Mouse (Mus musculus) midbrain, postnatal 0 days (tissue): ENCODE results near the gene Fbf1. TPM values are rescaled to one million over a fixed set of nuclear protein-coding genes. Genes with fewer than 3 reads are reported as not detected.
"Not testable (repeated sequence)": the region's sequence is repeated elsewhere in the genome, so short reads cannot be mapped to it uniquely, and the experiment has no call there.

Experiments
- ATAC-seq: fragments of 200-750 bp; cut with Nextera tagmentation; 2 replicates; pipeline ENCODE4 v1.8.0; 2017; ENCODE audit warnings: moderate number of reproducible peaks, mild to moderate bottlenecking, moderate TSS enrichment, moderate library complexity; ENCODE audit not compliant: low FRiP score
- DNase-seq: peaks from one replicate; pipeline ENCODE4 v3.0.0-alpha.2; 2015; ENCODE audit warnings: low spot score
- H3K27ac ChIP-seq: fragments of 300-500 bp; sonication (generic); 2 replicates; pipeline ENCODE4 v1.5.1; 2014; ENCODE audit warnings: low read depth, mild to moderate bottlenecking, low read length, mixed read lengths
- H3K27me3 ChIP-seq: fragments of 300-500 bp; sonication (generic); 2 replicates; pipeline ENCODE4 v1.6.1; 2014; ENCODE audit warnings: low read length, control low read depth, mixed read lengths; ENCODE audit not compliant: insufficient read depth
- H3K36me3 ChIP-seq: fragments of 300-500 bp; sonication (generic); 2 replicates; pipeline ENCODE4 v1.6.1; 2014; ENCODE audit warnings: low read length, control low read depth, mixed read lengths; ENCODE audit not compliant: insufficient read depth
- H3K4me1 ChIP-seq: fragments of 300-500 bp; sonication (generic); 2 replicates; pipeline ENCODE4 v1.6.1; 2014; ENCODE audit warnings: mild to moderate bottlenecking, control low read depth, antibody characterized with exemption, low read length, mixed read lengths; ENCODE audit not compliant: insufficient read depth
- H3K4me2 ChIP-seq: fragments of 300-500 bp; sonication (generic); 2 replicates; pipeline ENCODE4 v1.6.1; 2014; ENCODE audit warnings: low read depth, mild to moderate bottlenecking, low read length, mixed read lengths; ENCODE audit not compliant: poor library complexity, severe bottlenecking
- H3K4me3 ChIP-seq: fragments of 300-500 bp; sonication (generic); 2 replicates; pipeline ENCODE4 v1.5.1; 2014; ENCODE audit warnings: low read depth, mild to moderate bottlenecking, low read length, moderate library complexity
- H3K9ac ChIP-seq: fragments of 300-500 bp; sonication (generic); replicated peaks from 2 replicates; pipeline ENCODE4 v1.6.1; 2014; ENCODE audit warnings: mild to moderate bottlenecking, low read length, moderate library complexity, mixed read lengths; ENCODE audit not compliant: poor library complexity, severe bottlenecking
- H3K9me3 ChIP-seq: fragments of 300-500 bp; sonication (generic); 2 replicates; pipeline ENCODE4 v1.6.1; 2016; ENCODE audit warnings: low read length, control low read depth
- CTCF ChIP-seq: IDR thresholded peaks from 2 replicates; pipeline ENCODE4 v1.5.1; 2016; ENCODE audit warnings: antibody characterized with exemption, mild to moderate bottlenecking
- WGBS: fragments of 180-500 bp; shearing (Covaris S2); extraction: QIAGEN DNeasy Blood & Tissue Kit; methylation state at CpG from one replicate; pipeline ENCODE4 v1.1.7; 2014; 5-methylcytosine and 5-hydroxymethylcytosine counted together
- polyA plus RNA-seq: library from polyadenylated mRNA; unstranded; fragments of >200 nt; fragmentation: Nextera tagmentation; extraction: Ambion mirVana; gene quantifications from 2 replicates; pipeline ENCODE4 v1.2.1, GENCODE M21; 2015
- total RNA-seq: library from RNA; depleted of rRNA; stranded (reverse); fragments of >200 nt; gene quantifications from 2 replicates; pipeline ENCODE4 v1.2.3, GENCODE M21; 2014; rRNA removed

The Fbf1 gene
- total and polyA plus RNA-seq, 2 experiments from 2014 or later, result 43.7 to 83.0 TPM

GRCm38 (mm10) chr11:116096213-116097108 is 71.5 kb downstream of the Fbf1 start:
- Histone ChIP-seq H3K9me3 (no peaks in the 10 kb centered on the region), H3K36me3 (no peaks in the 10 kb centered on the region), H3K4me2 (no peak overlapping the region), H3K4me1 (no peaks in the 10 kb centered on the region), H3K4me3 (no peak overlapping the region), H3K9ac (no peak overlapping the region), H3K27ac (no peak overlapping the region), H3K27me3 (no peaks in the 10 kb centered on the region)
- ATAC-seq (no peak), DNase-seq (no peak)
- TF ChIP-seq CTCF, result peak; percentile 59
- WGBS, result 93% methylated on average over 5 of the region's 5 CpGs

DNA sequence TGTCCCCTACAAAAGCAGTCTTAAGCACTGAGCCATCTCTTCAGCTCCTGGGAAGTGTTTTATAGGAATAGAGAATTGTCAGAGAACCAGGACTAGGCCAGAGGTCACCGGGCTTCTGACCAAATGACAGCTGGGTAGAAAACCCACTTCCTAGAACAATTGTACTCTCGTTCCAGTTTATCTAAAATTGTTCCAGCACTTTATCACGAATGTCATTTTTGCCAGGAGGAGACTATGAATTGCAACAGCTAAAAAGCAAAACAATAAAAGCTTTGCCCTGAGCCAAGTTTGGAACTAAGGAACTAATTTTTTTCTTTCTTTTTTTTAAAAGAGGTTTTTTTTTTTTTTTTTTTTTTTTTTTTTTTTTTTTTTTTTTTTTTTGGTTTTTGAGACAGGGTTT is 72.4 kb downstream of the Fbf1 start:
- H3K9me3 ChIP-seq, result no peaks in the 10 kb centered on the region
- 83% methylated on average over 3 of the region's 3 CpGs for WGBS
- no peak overlapping the region for H3K4me2 ChIP-seq
- no peaks in the 10 kb centered on the region for H3K36me3 ChIP-seq
- no peak for TF ChIP-seq CTCF
- no peak overlapping the region for H3K4me3 ChIP-seq
- no peaks in the 10 kb centered on the region for H3K27me3 ChIP-seq
- DNase-seq, result no peak
- H3K9ac ChIP-seq, result no peak overlapping the region
- H3K27ac ChIP-seq, result no peak overlapping the region
- H3K4me1 ChIP-seq, result no peaks in the 10 kb centered on the region
- no peak for ATAC-seq

DNA sequence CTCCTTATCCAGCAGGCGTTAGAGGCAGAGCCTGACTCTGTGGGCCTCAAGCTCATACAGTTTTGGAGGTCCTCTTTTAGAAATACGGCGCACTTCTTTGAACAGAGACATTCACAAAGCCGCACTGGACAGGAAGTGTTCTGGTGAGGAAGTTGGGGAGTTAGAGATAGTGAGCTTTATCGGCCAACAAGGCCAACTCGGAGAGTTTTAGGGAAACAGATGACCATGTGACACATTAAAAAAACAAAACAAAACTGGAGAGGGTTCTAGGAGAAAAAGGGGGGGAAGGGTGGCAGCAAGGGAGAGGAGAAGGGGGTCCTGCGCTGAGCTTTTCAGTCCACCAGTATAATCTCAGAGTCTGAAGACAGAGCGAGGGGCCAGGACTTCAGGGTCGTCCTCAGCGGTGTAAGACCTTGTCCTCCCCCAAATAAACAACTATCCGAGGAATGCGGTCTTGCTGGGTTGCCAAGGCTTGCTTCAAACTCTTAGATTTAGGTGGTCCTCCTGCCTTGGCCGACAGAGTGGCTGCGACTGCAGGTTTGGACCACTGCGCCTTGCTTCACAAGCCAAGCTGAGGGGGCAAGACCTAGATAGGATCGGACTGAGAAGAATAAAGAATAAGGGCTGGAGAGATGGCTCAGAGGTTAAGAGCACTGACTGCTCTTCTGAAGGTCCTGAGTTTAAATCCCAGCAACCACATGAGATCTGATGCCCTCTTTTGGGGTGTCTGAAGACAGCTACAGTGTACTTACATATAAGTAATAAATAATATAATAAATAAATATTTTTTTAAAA is 74.0 kb downstream of the Fbf1 start:
- DNase-seq (no peak), ATAC-seq (no peak)
- 67% methylated on average over 16 of the region's 16 CpGs for WGBS
- no peak for TF ChIP-seq CTCF
- no peaks in the 10 kb centered on the region for H3K9me3 ChIP-seq
- H3K4me1 ChIP-seq, result no peaks in the 10 kb centered on the region
- H3K4me3 ChIP-seq, result no peak overlapping the region
- no peaks in the 10 kb centered on the region for H3K36me3 ChIP-seq
- no peak overlapping the region for H3K4me2 ChIP-seq
- H3K27ac ChIP-seq, result no peak overlapping the region
- no peaks in the 10 kb centered on the region for H3K27me3 ChIP-seq
- no peak overlapping the region for H3K9ac ChIP-seq

- not testable (repeated sequence) for H3K36me3 ChIP-seq, H3K9ac ChIP-seq, H3K27me3 ChIP-seq, ATAC-seq, H3K27ac ChIP-seq, H3K4me2 ChIP-seq, DNase-seq, H3K9me3 ChIP-seq, H3K4me3 ChIP-seq, H3K4me1 ChIP-seq
- 94% methylated on average over 6 of the region's 6 CpGs for whole genome bisulfite sequencing
Measured at GRCm38 (mm10) chr11:116092959-116093358, 75.0 kb downstream of the Fbf1 start.

Other genes starting within 250 kb of the Fbf1 start
- 44.3 and 46.4 TPM in 2 replicates for gene Sap30bp, start 234.9 kb downstream of the Fbf1 start, total RNA-seq
- gene Sap30bp, start 234.9 kb downstream of the Fbf1 start, polyA plus RNA-seq, result 43.3 and 54.3 TPM in 2 replicates
- 18.9 and 20.4 TPM in 2 replicates for gene Recql5, start 234.7 kb downstream of the Fbf1 start, total RNA-seq
- 8.0 and 10.5 TPM in 2 replicates for gene Recql5, start 234.7 kb downstream of the Fbf1 start, polyA plus RNA-seq
- gene Itgb4, start 193.5 kb downstream of the Fbf1 start, total RNA-seq, result 2.2 and 3.0 TPM in 2 replicates
- gene Itgb4, start 193.5 kb downstream of the Fbf1 start, polyA plus RNA-seq, result 1.0 and 1.2 TPM in 2 replicates
- 36.3 and 44.0 TPM in 2 replicates for gene Galk1, start 155.4 kb downstream of the Fbf1 start, total RNA-seq
- gene Galk1, start 155.4 kb downstream of the Fbf1 start, polyA plus RNA-seq, result 47.7 and 49.5 TPM in 2 replicates
- 568 and 792 TPM in 2 replicates for gene H3f3b, start 140.2 kb downstream of the Fbf1 start, total RNA-seq
- gene H3f3b, start 140.2 kb downstream of the Fbf1 start, polyA plus RNA-seq, result 2,143 and 2,254 TPM in 2 replicates
- 45.2 and 55.1 TPM in 2 replicates for gene Unk, start 137.8 kb downstream of the Fbf1 start, total RNA-seq
- 25.5 and 26.7 TPM in 2 replicates for gene Unk, start 137.8 kb downstream of the Fbf1 start, polyA plus RNA-seq
- 0.22 and 0.71 TPM in 2 replicates for gene Unc13d, start 90.2 kb downstream of the Fbf1 start, total RNA-seq
- 0.67 and 0.77 TPM in 2 replicates for gene Unc13d, start 90.2 kb downstream of the Fbf1 start, polyA plus RNA-seq
- 119 and 150 TPM in 2 replicates for gene Wbp2, start 81.2 kb downstream of the Fbf1 start, total RNA-seq
- gene Wbp2, start 81.2 kb downstream of the Fbf1 start, polyA plus RNA-seq, result 254 and 267 TPM in 2 replicates
- 12.6 and 16.8 TPM in 2 replicates for gene Trim47, start 41.0 kb downstream of the Fbf1 start, total RNA-seq
- 9.0 and 11.7 TPM in 2 replicates for gene Trim47, start 41.0 kb downstream of the Fbf1 start, polyA plus RNA-seq
- gene Trim65, start 37.0 kb downstream of the Fbf1 start, total RNA-seq, result 5.7 and 7.6 TPM in 2 replicates
- gene Trim65, start 37.0 kb downstream of the Fbf1 start, polyA plus RNA-seq, result 2.3 TPM in 2 replicates
- gene Mrpl38, start 29.3 kb downstream of the Fbf1 start, total RNA-seq, result 74.3 and 100 TPM in 2 replicates
- gene Mrpl38, start 29.3 kb downstream of the Fbf1 start, polyA plus RNA-seq, result 77.0 and 78.7 TPM in 2 replicates
- 54.2 and 60.5 TPM in 2 replicates for gene Ten1, start 30.7 kb upstream of the Fbf1 start, total RNA-seq
- 91.2 and 101 TPM in 2 replicates for gene Ten1, start 30.7 kb upstream of the Fbf1 start, polyA plus RNA-seq
- 110 and 116 TPM in 2 replicates for gene Acox1, start 30.9 kb upstream of the Fbf1 start, total RNA-seq
- 66.1 and 69.2 TPM in 2 replicates for gene Acox1, start 30.9 kb upstream of the Fbf1 start, polyA plus RNA-seq
- gene Evpl, start 69.9 kb upstream of the Fbf1 start, total RNA-seq, result 3.3 and 4.9 TPM in 2 replicates
- gene Evpl, start 69.9 kb upstream of the Fbf1 start, polyA plus RNA-seq, result 1.9 and 2.3 TPM in 2 replicates
- 17.7 and 27.3 TPM in 2 replicates for gene Srp68, start 106.1 kb upstream of the Fbf1 start, total RNA-seq
- gene Srp68, start 106.1 kb upstream of the Fbf1 start, polyA plus RNA-seq, result 47.9 and 50.9 TPM in 2 replicates
- 0.47 TPM in 1 of 2 replicates, not detected in the other for gene Galr2, start 112.8 kb upstream of the Fbf1 start, total RNA-seq
- gene Galr2, start 112.8 kb upstream of the Fbf1 start, polyA plus RNA-seq, result 0.36 and 0.54 TPM in 2 replicates
- gene Exoc7, start 139.1 kb upstream of the Fbf1 start, total RNA-seq, result 81.0 and 101 TPM in 2 replicates
- gene Exoc7, start 139.1 kb upstream of the Fbf1 start, polyA plus RNA-seq, result 144 and 149 TPM in 2 replicates
- 24.1 and 37.5 TPM in 2 replicates for gene Foxj1, start 167.2 kb upstream of the Fbf1 start, total RNA-seq
- 9.6 and 12.1 TPM in 2 replicates for gene Foxj1, start 167.2 kb upstream of the Fbf1 start, polyA plus RNA-seq
- 113 and 138 TPM in 2 replicates for gene Rnf157, start 244.9 kb upstream of the Fbf1 start, total RNA-seq
- gene Rnf157, start 244.9 kb upstream of the Fbf1 start, polyA plus RNA-seq, result 53.7 and 57.0 TPM in 2 replicates